Mouse (Mus musculus): ENCODE measurements around the gene Stip1. TPM values are rescaled to one million over a fixed set of nuclear protein-coding genes. Genes with fewer than 3 reads are reported as not detected.

The Stip1 gene
- polyA plus RNA-seq, 1 experiment from 2014 or later = 249 TPM

DNA sequence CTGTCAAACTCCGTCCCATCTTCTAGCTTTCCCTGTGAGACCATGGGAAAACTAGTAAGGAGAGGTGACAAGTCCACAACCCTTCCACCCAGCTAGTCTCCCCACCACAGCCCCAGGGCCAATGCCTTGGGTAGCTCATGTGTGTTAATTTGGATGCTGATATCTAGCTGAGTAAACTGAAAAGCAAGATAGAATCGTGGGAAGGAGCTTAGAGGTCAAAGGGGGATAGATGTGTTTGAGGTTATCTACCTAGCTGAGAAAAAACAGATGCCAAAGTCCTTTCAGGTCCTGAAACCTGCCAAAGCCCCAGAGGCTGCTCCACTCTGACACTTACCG lies 61.2 kb downstream of the Stip1 start:
- peaks cover 46% of the 10 kb centered on the region for H3K4me1 ChIP-seq
- H3K4me3 ChIP-seq = peak overlapping the region; percentile 82
- H3K27ac ChIP-seq = peak overlapping the region; percentile 95; the same call in 1 of the 2 replicates
- peaks cover 33% of the 10 kb centered on the region for H3K36me3 ChIP-seq
- peak overlapping the region; percentile 78 for H3K4me2 ChIP-seq
- peak overlapping the region; percentile 56 for H3K9ac ChIP-seq
- 36% methylated on average over 3 of the region's 3 CpGs for WGBS
- H3K27me3 ChIP-seq = no peaks in the 10 kb centered on the region
- ATAC-seq (ENCODE audit: borderline replicate concordance, extremely low read depth, low FRiP score, low TSS enrichment) = no peak
- no peaks in the 10 kb centered on the region for H3K9me3 ChIP-seq

GRCm38 (mm10) chr19:6977759-6978638 lies 61.8 kb downstream of the Stip1 start:
- Histone ChIP-seq H3K36me3 (peaks cover 28% of the 10 kb centered on the region), H3K4me1 (peaks cover 47% of the 10 kb centered on the region), H3K4me2 (peak overlapping the region; percentile 78), H3K9ac (peak overlapping the region; percentile 56; the same call in 1 of the 2 replicates), H3K27ac (peak overlapping the region; percentile 95; the same call in 1 of the 2 replicates), H3K27me3 (no peaks in the 10 kb centered on the region), H3K9me3 (no peaks in the 10 kb centered on the region), H3K4me3 (peak overlapping the region; percentile 82)
- ATAC-seq (ENCODE audit: borderline replicate concordance, extremely low read depth, low FRiP score, low TSS enrichment) = no peak
- 73% methylated on average over 13 of the region's 13 CpGs for WGBS

- peak within 1 kb of the TSS; percentile 86 for H3K4me2 ChIP-seq
- peak within 1 kb of the TSS; percentile 66 for H3K4me3 ChIP-seq
- no peak for ATAC-seq (ENCODE audit: borderline replicate concordance, extremely low read depth, low FRiP score, low TSS enrichment)
- peaks cover 19% of the 10 kb centered on the region; the same call in 1 of the 2 replicates for H3K36me3 ChIP-seq
- H3K9me3 ChIP-seq = no peaks in the 10 kb centered on the region
- under 1% methylated on average over 16 of the region's 16 CpGs for WGBS
- H3K9ac ChIP-seq = peak within 1 kb of the TSS; percentile 63
- peak within 1 kb of the TSS; percentile 84 for H3K27ac ChIP-seq
- H3K4me1 ChIP-seq = peaks cover 39% of the 10 kb centered on the region
- H3K27me3 ChIP-seq = no peaks in the 10 kb centered on the region
Observed at GRCm38 (mm10) chr19:6975537-6976521, 63.9 kb downstream of the Stip1 start, which contains the start of gene Plcb3. Gene Plcb3 (minus strand): TSS chr19:6976470.

GRCm38 (mm10) chr19:6974211-6975205 lies 65.3 kb downstream of the Stip1 start, which contains the start of gene Ppp1r14b:
Gene Ppp1r14b (plus strand): TSS chr19:6974968.
- peaks cover 19% of the 10 kb centered on the region; the same call in 1 of the 2 replicates for H3K36me3 ChIP-seq
- no peaks in the 10 kb centered on the region for H3K9me3 ChIP-seq
- no peaks in the 10 kb centered on the region for H3K27me3 ChIP-seq
- H3K4me2 ChIP-seq = peak within 1 kb of the TSS; percentile 86
- H3K9ac ChIP-seq = peak within 1 kb of the TSS; percentile 63
- H3K4me1 ChIP-seq = peaks cover 48% of the 10 kb centered on the region
- peak within 1 kb of the TSS; percentile 84 for H3K27ac ChIP-seq
- 1% methylated on average over 68 of the region's 84 CpGs for WGBS
- peak within 1 kb of the TSS; percentile 66 for H3K4me3 ChIP-seq
- ATAC-seq (ENCODE audit: borderline replicate concordance, extremely low read depth, low FRiP score, low TSS enrichment) = peak; percentile 47

DNA sequence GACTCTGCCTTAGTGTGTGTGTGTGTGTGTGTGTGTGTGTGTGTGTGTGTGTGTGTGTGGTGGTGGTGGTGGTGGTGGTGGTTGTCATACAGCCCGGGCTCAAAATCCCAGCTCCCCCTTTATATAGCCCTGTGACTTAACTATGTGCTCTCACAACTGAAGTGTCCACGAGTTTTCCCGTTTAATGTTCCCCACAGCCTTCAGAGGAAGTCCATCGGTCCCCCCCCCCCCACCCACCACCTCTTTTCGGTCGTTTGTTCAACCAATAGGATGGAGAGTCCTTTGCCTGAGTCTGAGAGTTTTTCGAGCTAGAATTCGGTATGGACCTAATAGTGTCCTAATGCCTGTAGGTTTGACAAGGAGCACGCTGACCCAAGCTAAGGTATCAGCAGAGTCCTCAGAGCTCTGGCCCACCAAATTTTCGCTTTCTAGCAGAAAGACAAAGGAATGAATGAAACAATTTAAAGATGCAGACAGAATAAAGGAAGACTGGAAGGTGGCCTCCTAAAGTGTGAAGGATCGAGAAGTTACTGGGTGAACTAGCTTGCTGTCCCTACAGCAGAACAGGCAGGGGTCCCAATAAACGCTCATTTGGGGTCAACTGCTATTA lies 66.1 kb downstream of the Stip1 start:
- Histone ChIP-seq H3K4me2 (peak overlapping the region; percentile 86), H3K9ac (peak overlapping the region; percentile 7; the same call in 1 of the 2 replicates), H3K4me1 (peaks cover 46% of the 10 kb centered on the region), H3K9me3 (no peaks in the 10 kb centered on the region), H3K4me3 (peak overlapping the region; percentile 66), H3K36me3 (peaks cover 19% of the 10 kb centered on the region; the same call in 1 of the 2 replicates), H3K27ac (peak overlapping the region; percentile 84; the same call in 1 of the 2 replicates), H3K27me3 (no peaks in the 10 kb centered on the region)
- 28% methylated on average over 12 of the region's 12 CpGs for WGBS
- ATAC-seq (ENCODE audit: borderline replicate concordance, extremely low read depth, low FRiP score, low TSS enrichment) = no peak

- H3K4me3 ChIP-seq = no peak overlapping the region
- no peaks in the 10 kb centered on the region for H3K27me3 ChIP-seq
- 0 out of 2 replicates have a peak, but pooled peaks cover 8% of the 10 kb centered on the region for H3K36me3 ChIP-seq
- WGBS = 74% methylated on average over 13 of the region's 13 CpGs
- H3K4me2 ChIP-seq = no peak overlapping the region
- no peaks in the 10 kb centered on the region for H3K9me3 ChIP-seq
- no peak for ATAC-seq (ENCODE audit: borderline replicate concordance, extremely low read depth, low FRiP score, low TSS enrichment)
- H3K27ac ChIP-seq = no peak overlapping the region
- peaks cover 48% of the 10 kb centered on the region for H3K4me1 ChIP-seq
- no peak overlapping the region for H3K9ac ChIP-seq
Observed at GRCm38 (mm10) chr19:6972247-6972917, 67.4 kb downstream of the Stip1 start.

GRCm38 (mm10) chr19:6971644-6972043 lies 68.1 kb downstream of the Stip1 start:
- no peak overlapping the region for H3K9ac ChIP-seq
- H3K4me1 ChIP-seq = peaks cover 42% of the 10 kb centered on the region
- WGBS = 27% methylated on average over 6 of the region's 6 CpGs
- H3K4me3 ChIP-seq = no peak overlapping the region
- H3K9me3 ChIP-seq = no peaks in the 10 kb centered on the region
- no peak for ATAC-seq (ENCODE audit: borderline replicate concordance, extremely low read depth, low FRiP score, low TSS enrichment)
- H3K4me2 ChIP-seq = no peak overlapping the region
- no peak overlapping the region for H3K27ac ChIP-seq
- no peaks in the 10 kb centered on the region for H3K27me3 ChIP-seq
- 0 out of 2 replicates have a peak, but pooled peaks cover 3% of the 10 kb centered on the region for H3K36me3 ChIP-seq

Other genes with a start within 250 kb of the Stip1 start
- 33.4 and 36.1 TPM in 2 replicates for gene Rps6ka4, start 199.3 kb downstream of the Stip1 start, polyA plus RNA-seq (2015; fragmentation: Nextera tagmentation; extraction: Ambion mirVana)
- 1.3 and 1.7 TPM in 2 replicates for gene Ccdc88b, start 181.8 kb downstream of the Stip1 start, polyA plus RNA-seq (2015; fragmentation: Nextera tagmentation; extraction: Ambion mirVana)
- gene Trmt112, start 130.3 kb downstream of the Stip1 start, polyA plus RNA-seq (2015; fragmentation: Nextera tagmentation; extraction: Ambion mirVana) = 137 and 153 TPM in 2 replicates
- 245 and 260 TPM in 2 replicates for gene Prdx5, start 129.9 kb downstream of the Stip1 start, polyA plus RNA-seq (2015; fragmentation: Nextera tagmentation; extraction: Ambion mirVana)
- gene Esrra, start 118.2 kb downstream of the Stip1 start, polyA plus RNA-seq (2015; fragmentation: Nextera tagmentation; extraction: Ambion mirVana) = 9.3 and 9.5 TPM in 2 replicates
- 2.5 and 3.4 TPM in 2 replicates for gene Catsperz, start 114.6 kb downstream of the Stip1 start, polyA plus RNA-seq (2015; fragmentation: Nextera tagmentation; extraction: Ambion mirVana)
- 0.13 and 0.22 TPM in 2 replicates for gene Kcnk4, start 105.5 kb downstream of the Stip1 start, polyA plus RNA-seq (2015; fragmentation: Nextera tagmentation; extraction: Ambion mirVana)
- gene Bad, start 98.1 kb downstream of the Stip1 start, polyA plus RNA-seq (2015; fragmentation: Nextera tagmentation; extraction: Ambion mirVana) = 74.4 and 80.0 TPM in 2 replicates
- 28.1 and 31.0 TPM in 2 replicates for gene Gpr137, start 97.5 kb downstream of the Stip1 start, polyA plus RNA-seq (2015; fragmentation: Nextera tagmentation; extraction: Ambion mirVana)
- 141 and 160 TPM in 2 replicates for gene Ppp1r14b, start 65.0 kb downstream of the Stip1 start, polyA plus RNA-seq (2015; fragmentation: Nextera tagmentation; extraction: Ambion mirVana)
- gene Plcb3, start 63.5 kb downstream of the Stip1 start, polyA plus RNA-seq (2015; fragmentation: Nextera tagmentation; extraction: Ambion mirVana) = 53.5 and 53.9 TPM in 2 replicates
- gene Fkbp2, start 59.5 kb downstream of the Stip1 start, polyA plus RNA-seq (2015; fragmentation: Nextera tagmentation; extraction: Ambion mirVana) = 121 and 126 TPM in 2 replicates
- gene Vegfb, start 52.3 kb downstream of the Stip1 start, polyA plus RNA-seq (2015; fragmentation: Nextera tagmentation; extraction: Ambion mirVana) = 42.9 and 48.7 TPM in 2 replicates
- 23.5 and 23.9 TPM in 2 replicates for gene Dnajc4, start 47.4 kb downstream of the Stip1 start, polyA plus RNA-seq (2015; fragmentation: Nextera tagmentation; extraction: Ambion mirVana)
- 23.6 and 24.0 TPM in 2 replicates for gene Nudt22, start 43.9 kb downstream of the Stip1 start, polyA plus RNA-seq (2015; fragmentation: Nextera tagmentation; extraction: Ambion mirVana)
- gene Trpt1, start 43.8 kb downstream of the Stip1 start, polyA plus RNA-seq (2015; fragmentation: Nextera tagmentation; extraction: Ambion mirVana) = 9.7 and 11.2 TPM in 2 replicates
- gene Fermt3, start 20.5 kb downstream of the Stip1 start, polyA plus RNA-seq (2015; fragmentation: Nextera tagmentation; extraction: Ambion mirVana) = 9.5 and 13.5 TPM in 2 replicates
- 14.2 and 14.3 TPM in 2 replicates for gene Macrod1, start 16.8 kb upstream of the Stip1 start, polyA plus RNA-seq (2015; fragmentation: Nextera tagmentation; extraction: Ambion mirVana)
- gene Flrt1, start 65.8 kb upstream of the Stip1 start, polyA plus RNA-seq (2015; fragmentation: Nextera tagmentation; extraction: Ambion mirVana) = 0.91 and 1.4 TPM in 2 replicates
- gene Otub1, start 166.3 kb upstream of the Stip1 start, polyA plus RNA-seq (2015; fragmentation: Nextera tagmentation; extraction: Ambion mirVana) = 188 and 194 TPM in 2 replicates
- gene Cox8a, start 177.6 kb upstream of the Stip1 start, polyA plus RNA-seq (2015; fragmentation: Nextera tagmentation; extraction: Ambion mirVana) = 793 and 848 TPM in 2 replicates
- gene Naa40, start 201.2 kb upstream of the Stip1 start, polyA plus RNA-seq (2015; fragmentation: Nextera tagmentation; extraction: Ambion mirVana) = 55.1 and 61.5 TPM in 2 replicates
- 9.7 and 12.4 TPM in 2 replicates for gene Rcor2, start 227.4 kb upstream of the Stip1 start, polyA plus RNA-seq (2015; fragmentation: Nextera tagmentation; extraction: Ambion mirVana)